Mouse (Mus musculus) liver, postnatal 0 days (tissue): Measurements from ENCODE around the gene Vcp.

Source experiments
- CTCF ChIP-seq: sonication (generic); IDR thresholded peaks from 2 replicates; pipeline ENCODE4 v1.5.1; 2016; ENCODE audit warnings: antibody characterized with exemption, low read depth
- EP300 ChIP-seq: IDR thresholded peaks from 2 replicates; pipeline ENCODE4 v1.6.1; 2016; ENCODE audit warnings: antibody characterized with exemption, low read depth, mild to moderate bottlenecking

- TF ChIP-seq EP300 (no peak), CTCF (no peak)
These were observed 11.8 kb upstream of the Vcp start for GRCm38 (mm10) chr4:43012091-43012490.
